Mouse (Mus musculus) c-Kit-positive CD71-positive TER-119-positive erythroid progenitor cells, embryonic 14.5 days (primary cell): ENCODE measurements around the gene Rbm6.
A peak's percentile ranks its signal among the peaks of the same experiment; 100 is the strongest.

Experiments
- DNase-seq: peaks from one replicate; pipeline ENCODE4 v3.0.0-alpha.2; 2013; ENCODE audit warnings: low spot score

The Rbm6 gene

GRCm38 (mm10) chr9:107873137-107873536, at the start of gene Rbm6:
Gene Rbm6, minus strand, starts transcription at chr9:107873237.
- DNase-seq: no peak

- DNase-seq: no peak
These were observed 46.4 kb upstream of the Rbm6 start for GRCm38 (mm10) chr9:107919441-107919840.

DNA sequence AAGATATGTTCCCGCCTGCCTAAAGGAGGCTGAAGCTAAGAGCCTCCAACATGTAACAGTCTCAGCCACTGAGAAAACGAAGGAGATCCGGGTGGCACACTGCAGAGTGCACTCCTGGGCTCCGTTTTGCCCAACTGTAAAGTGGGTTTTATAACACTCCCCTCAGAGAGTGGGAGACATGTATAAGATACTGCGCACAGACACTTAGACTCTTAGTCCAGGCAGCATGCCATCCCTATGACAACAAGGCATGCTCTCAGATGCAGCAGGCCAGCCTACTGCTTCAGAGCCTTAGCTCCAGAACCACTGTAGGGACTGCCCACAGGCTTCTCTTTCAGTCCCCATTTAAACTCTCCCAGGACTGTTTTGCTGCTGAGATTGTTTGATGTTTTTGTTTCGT, 45.8 kb upstream of the Rbm6 start:
- DNase-seq: no peak

DNA sequence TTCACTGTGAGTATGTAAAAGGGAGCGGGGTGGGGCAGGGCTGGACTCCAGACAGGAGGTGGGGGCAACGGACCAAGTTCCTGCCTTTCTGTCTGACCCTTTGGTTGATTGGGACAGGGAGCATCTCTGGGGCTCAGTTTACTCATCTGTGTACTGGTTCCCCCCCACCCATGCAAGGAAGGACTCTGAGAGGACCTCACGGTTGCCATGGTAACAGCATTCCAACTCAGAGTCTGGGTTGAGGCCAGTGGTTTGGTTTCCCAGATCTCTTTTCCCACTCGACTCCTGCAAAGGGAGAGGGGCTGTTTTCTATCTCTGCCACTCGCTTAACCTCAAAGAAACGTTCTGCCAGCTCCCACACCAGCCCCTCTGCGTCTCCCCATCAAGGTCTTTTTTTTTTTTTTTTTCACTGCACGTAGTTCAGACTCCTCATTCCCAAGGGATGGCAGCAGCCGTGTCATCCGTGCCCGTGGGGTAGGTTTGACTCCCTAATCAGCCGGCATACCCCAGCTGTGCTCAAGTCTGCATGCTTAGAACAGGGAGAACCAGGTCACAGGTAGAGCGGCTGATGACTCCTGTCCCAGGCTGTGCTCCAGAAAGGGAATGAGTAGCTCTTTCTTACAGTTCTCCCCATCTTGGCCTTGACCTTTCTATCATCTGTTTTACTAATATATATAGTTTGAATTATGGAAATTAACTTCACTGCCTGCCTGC, 45.0 kb upstream of the Rbm6 start:
- DNase-seq: no peak

DNA sequence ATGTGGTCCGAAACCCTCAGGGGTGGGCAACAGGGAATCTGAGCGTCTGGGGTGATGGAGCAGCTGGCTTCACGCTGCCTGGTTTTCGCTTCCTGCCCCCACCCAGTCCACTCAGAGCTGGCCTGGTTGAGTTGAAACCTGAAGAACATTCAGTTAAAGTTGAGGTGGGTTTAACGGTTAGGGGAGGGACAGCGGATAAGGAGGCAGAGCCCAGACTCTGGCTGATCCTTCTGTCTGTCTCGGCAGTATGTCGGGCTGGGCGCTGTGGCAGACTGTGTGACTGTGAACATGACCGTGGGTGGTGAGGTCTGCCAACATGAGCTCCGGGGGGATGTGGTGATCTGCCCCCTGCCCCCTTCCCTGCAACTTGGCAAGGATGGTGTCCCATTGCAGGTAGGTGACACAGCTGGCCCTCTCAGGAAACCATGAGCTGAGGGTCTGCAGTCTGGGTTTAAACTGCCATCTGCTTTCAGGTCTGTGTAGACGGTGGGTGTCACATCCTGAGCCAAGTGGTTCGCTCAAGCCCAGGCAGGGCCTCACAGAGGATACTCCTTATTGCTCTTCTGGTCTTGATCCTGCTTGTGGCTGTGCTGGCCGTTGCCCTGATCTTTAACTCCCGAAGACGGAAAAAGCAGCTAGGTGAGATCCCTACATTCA, 41.9 kb upstream of the Rbm6 start:
- no peak for DNase-seq

DNA sequence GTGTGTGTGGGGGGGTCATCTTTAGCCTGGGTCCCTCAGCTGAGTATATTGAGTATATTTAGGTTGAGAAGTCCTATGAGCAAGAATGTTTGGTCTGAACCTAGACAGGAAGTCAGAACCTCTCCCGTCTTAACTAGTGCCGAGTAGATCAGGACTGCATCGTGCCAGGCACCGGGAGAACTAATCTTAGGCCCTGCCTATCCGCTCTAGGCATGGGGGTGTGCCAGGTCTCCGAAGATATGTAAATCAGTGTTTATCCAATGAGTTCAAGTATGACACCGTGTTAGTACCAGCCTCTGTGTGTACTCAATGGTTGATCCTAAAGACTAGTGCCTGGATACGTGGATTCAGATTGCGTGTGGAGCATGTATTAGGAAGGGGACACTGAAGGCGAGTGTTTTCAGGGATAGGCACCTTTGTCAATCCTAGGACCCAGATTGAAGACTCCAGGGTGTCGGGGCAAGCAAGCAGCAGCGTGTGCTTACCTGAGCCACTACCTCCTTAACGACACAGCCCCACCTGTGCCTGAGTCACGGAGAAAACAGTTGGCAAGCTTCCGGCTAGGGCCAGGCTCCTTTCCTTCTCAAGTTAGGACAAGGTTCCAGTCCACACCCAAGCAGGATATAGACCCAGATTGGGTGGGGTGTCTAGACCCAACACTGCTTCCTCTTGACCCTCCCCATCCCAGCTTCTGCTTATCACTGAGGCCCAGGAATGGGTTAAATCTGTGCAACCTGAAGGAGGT, 37.2 kb upstream of the Rbm6 start:
- no peak for DNase-seq

- DNase-seq: no peak
These were observed 35.5 kb upstream of the Rbm6 start for GRCm38 (mm10) chr9:107908410-107909158.

DNA sequence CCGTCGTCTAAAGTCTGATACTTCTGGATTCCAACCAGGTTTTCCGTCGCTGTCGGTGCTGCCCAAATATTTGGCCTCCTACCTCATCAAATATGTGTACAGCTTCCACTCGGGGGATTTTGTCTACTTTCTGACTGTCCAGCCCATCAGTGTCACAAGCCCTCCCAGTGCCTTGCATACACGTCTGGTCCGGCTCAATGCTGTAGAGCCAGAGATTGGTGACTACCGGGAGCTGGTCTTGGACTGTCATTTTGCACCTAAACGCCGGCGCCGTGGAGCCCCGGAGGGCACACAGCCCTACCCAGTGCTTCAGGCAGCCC, 34.7 kb upstream of the Rbm6 start:
- DNase-seq: no peak

- DNase-seq: no peak
These were observed 34.1 kb upstream of the Rbm6 start for GRCm38 (mm10) chr9:107906967-107907800.

GRCm38 (mm10) chr9:107906252-107906966, 33.4 kb upstream of the Rbm6 start, which contains the start of gene Mst1r:
Gene Mst1r, plus strand, starts transcription at chr9:107906873.
- DNase-seq: peak; percentile 65

DNA sequence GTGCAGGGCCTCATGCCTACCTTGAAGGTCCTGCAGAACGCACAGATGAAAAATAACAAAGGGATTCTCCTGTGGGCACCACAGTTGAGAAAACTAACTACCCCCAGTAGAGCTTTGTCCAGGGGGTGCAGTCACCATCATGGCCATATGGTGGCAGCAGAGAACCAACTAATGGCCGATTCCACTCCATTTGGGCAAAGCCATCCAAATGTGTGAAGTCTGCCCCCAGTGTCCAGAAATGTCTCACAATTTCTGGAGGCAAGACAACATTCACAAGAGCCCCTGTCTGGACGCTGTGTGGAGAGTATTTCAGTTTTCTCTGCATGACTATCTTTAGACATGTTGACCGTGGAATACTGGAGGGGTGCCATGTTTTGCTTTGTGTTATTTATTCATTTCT, 31.7 kb upstream of the Rbm6 start:
- peak; percentile 83 for DNase-seq

- DNase-seq: no peak
These were observed 28.5 kb upstream of the Rbm6 start for GRCm38 (mm10) chr9:107901627-107901914.

DNA sequence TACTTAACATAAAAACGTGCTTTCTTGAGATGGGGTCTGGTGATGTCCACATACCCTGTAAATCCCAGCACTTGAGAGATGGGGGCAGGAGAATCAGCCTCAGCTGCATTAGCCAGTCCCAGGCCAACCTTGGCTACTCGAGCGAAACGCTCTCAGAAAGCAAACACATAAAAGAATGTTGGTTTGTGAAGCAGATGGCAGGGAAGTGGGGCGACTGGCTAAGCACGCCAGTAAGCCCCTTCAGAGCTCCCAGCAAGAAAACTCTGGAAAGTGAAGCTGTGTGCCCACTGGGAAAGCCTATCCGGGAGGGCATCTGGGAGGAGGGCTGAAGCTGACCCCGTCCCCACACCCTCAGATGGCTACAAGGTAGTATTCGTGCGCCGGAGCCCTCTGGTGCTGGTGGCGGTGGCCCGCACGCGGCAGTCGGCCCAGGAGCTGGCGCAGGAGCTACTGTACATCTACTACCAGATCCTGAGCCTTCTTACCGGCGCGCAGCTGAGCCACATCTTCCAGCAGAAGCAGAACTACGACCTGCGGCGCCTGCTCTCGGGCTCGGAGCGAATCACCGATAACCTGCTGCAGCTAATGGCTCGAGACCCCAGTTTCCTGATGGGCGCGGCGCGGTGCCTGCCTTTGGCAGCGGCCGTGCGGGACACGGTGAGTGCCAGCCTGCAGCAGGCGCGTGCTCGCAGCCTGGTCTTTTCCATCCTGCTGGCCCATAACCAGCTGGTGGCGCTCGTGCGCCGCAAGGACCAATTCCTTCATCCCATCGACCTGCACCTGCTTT, 28.0 kb upstream of the Rbm6 start:
- peak; percentile 44 for DNase-seq

- no peak for DNase-seq
These were observed 26.8 kb upstream of the Rbm6 start for GRCm38 (mm10) chr9:107899855-107900254.

- DNase-seq: no peak
These were observed 25.5 kb upstream of the Rbm6 start for GRCm38 (mm10) chr9:107898563-107898962.

GRCm38 (mm10) chr9:107891023-107891422, 18.0 kb upstream of the Rbm6 start:
- DNase-seq: no peak

GRCm38 (mm10) chr9:107890260-107890659, 17.2 kb upstream of the Rbm6 start:
- DNase-seq: no peak

GRCm38 (mm10) chr9:107888267-107888850, 15.3 kb upstream of the Rbm6 start:
- no peak for DNase-seq

- peak; percentile 72 for DNase-seq
These were observed 14.8 kb upstream of the Rbm6 start, which contains the start of gene Mon1a for GRCm38 (mm10) chr9:107887804-107888266. Gene Mon1a, plus strand, starts transcription at chr9:107888151.

- DNase-seq: no peak
These were observed 7.4 kb upstream of the Rbm6 start for GRCm38 (mm10) chr9:107880411-107880810.
